In genomic region chr10:84886221-84886627, GRCm38 (mm10) we compare ENCODE assay signal across 8 mouse cellular contexts. TPM values are rescaled to one million over a fixed set of nuclear protein-coding genes. Genes with fewer than 3 reads are reported as not detected.
A peak's percentile ranks its signal among the peaks of the same experiment; 100 is the strongest.
DNase-seq lines count a peak whose midpoint lies in the region; ATAC-seq and TF ChIP-seq lines count a peak whose summit lies in the region.

No protein-coding gene starts in this region.

- H3K36me3 ChIP-seq in heart, postnatal 0 days (replicated peaks; ENCODE audit: control insufficient read depth, insufficient read depth, low read length), result no peaks in the 10 kb centered on the region
- no peaks in the 10 kb centered on the region for H3K36me3 ChIP-seq in megakaryocyte, embryonic 14.5 days (replicated peaks; ENCODE audit: low read length)

- no peaks in the 10 kb centered on the region for H3K4me1 ChIP-seq in heart, postnatal 0 days (ENCODE audit: control insufficient read depth, insufficient read depth)
- peaks cover 68% of the 10 kb centered on the region for H3K4me1 ChIP-seq in megakaryocyte, embryonic 14.5 days

- peaks cover 7% of the 10 kb centered on the region; the same call in 1 of the 2 replicates for H3K27me3 ChIP-seq in heart, postnatal 0 days (ENCODE audit: control insufficient read depth, insufficient read depth, low read length)
- H3K27me3 ChIP-seq in megakaryocyte, embryonic 14.5 days (replicated peaks), result peaks cover 5% of the 10 kb centered on the region

- no peaks in the 10 kb centered on the region for H3K9me3 ChIP-seq in heart, postnatal 0 days (replicated peaks; ENCODE audit: control insufficient read depth, low read length)
- no peaks in the 10 kb centered on the region for H3K9me3 ChIP-seq in megakaryocyte, embryonic 14.5 days

- no peak overlapping the region for H3K9ac ChIP-seq in heart, postnatal 0 days (replicated peaks; ENCODE audit: low read depth, low read length)

- H3K27ac ChIP-seq in heart, postnatal 0 days (ENCODE audit: low read depth), result no peak overlapping the region

- ATAC-seq in common myeloid progenitor, adult 5-6 weeks (replicated peaks; ENCODE audit: low read depth, poor library complexity, severe bottlenecking), result peak; percentile 77
- ATAC-seq in heart, postnatal 0 days (ENCODE audit: insufficient read depth, low read depth), result peak; percentile 24; the same call in 1 of the 2 replicates

- DNase-seq in heart, postnatal 0 days (ENCODE audit: low spot score), result peak; percentile 16
- DNase-seq in large intestine, adult 2 months (ENCODE audit: low read depth, low spot score), result peak; percentile 66
- DNase-seq in right cerebral cortex, postnatal 10 days (ENCODE audit: low spot score in 2 of 2), result no peak
- DNase-seq in spleen, postnatal 10 days (ENCODE audit: low spot score in 2 of 2), result no peak
- no peak for DNase-seq in frontal cortex, postnatal 36 days (ENCODE audit: low spot score in 2 of 2)
- DNase-seq in adipocyte (ENCODE audit: low spot score), result no peak

- no peak for TF ChIP-seq CTCF in heart, postnatal 0 days (IDR thresholded peaks at IDR 0.05; ENCODE audit: low read depth)

- H3K4me2 ChIP-seq in heart, postnatal 0 days (ENCODE audit: low read depth, low read length), result no peak overlapping the region

- no peak overlapping the region for H3K4me3 ChIP-seq in heart, postnatal 0 days (ENCODE audit: low read depth, low read length)
- peak overlapping the region; percentile 64 for H3K4me3 ChIP-seq in megakaryocyte, embryonic 14.5 days (replicated peaks)

- TF ChIP-seq EP300 in heart, postnatal 0 days (IDR thresholded peaks at IDR 0.05; ENCODE audit: low read depth), result no peak

- 45% methylated on average over 6 of the region's 6 CpGs for WGBS in heart, postnatal 0 days
- WGBS in large intestine, adult 2 months, result 10% methylated on average over 6 of the region's 6 CpGs

RNA-seq across cellular contexts. Expression of gene Ric8b, which starts 31.2 kb away (rescaled TPM):
- total RNA-seq in common myeloid progenitor, adult 5-6 weeks (2017), result 15.8 and 21.5 TPM in 2 replicates
- 18.3 and 22.7 TPM in 2 replicates for total RNA-seq in heart, postnatal 0 days (2014; rRNA removed; ENCODE audit: low replicate concordance)
- 10.5 and 12.8 TPM in 2 replicates for polyA plus RNA-seq in heart, postnatal 0 days (2015; fragmentation: Nextera tagmentation; extraction: Ambion mirVana)
- polyA plus RNA-seq in large intestine, adult 2 months (2012; rRNA removed), result 7.7 and 8.8 TPM in 2 replicates
- 2.3 and 2.9 TPM in 2 replicates for polyA plus RNA-seq in megakaryocyte, embryonic 14.5 days (2012; ENCODE audit: insufficient read depth, low replicate concordance)

Comparison
In these comparisons a context has a peak if more than half of its experiments do, and no peak if none do; other contexts are left out.
1. DNase-seq: peak in heart, postnatal 0 days (single experiment) and large intestine, adult 2 months (single experiment); none in right cerebral cortex, postnatal 10 days (0 of 2), spleen, postnatal 10 days (0 of 2), frontal cortex, postnatal 36 days (0 of 2) and adipocyte (single experiment).